Mouse (Mus musculus): ENCODE measurements around the gene Pitx1. TPM values are rescaled to one million over a fixed set of nuclear protein-coding genes. Genes with fewer than 3 reads are reported as not detected.

Pitx1 gene
- polyA plus RNA-seq, 1 experiment = not detected

DNA sequence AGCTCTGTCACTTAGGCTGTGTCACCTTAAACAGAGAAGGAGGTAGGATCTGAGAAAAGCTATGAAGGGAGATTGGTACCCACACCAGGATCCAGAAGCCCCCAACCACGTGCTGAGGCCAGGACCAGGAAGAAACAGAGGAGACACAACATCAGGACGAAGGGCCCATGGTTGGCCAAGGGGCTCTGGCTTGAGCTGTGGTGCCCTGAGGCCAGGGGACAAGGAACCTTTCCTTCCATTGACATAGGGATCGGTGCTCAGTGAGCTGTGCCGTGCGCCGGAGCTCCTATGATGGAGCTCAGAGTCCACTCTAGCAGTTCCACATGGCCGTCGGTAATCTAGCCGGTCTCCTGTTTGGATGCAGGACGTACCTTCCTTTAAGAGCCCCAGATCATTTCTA is 26.3 kb downstream of the Pitx1 start:
- 96% methylated on average over 10 of the region's 10 CpGs for WGBS
- TF ChIP-seq POLR2A (IDR thresholded peaks at IDR 0.05; ENCODE audit: insufficient read depth, low read depth, low read length) (no peak), CTCF (IDR thresholded peaks at IDR 0.05; ENCODE audit: insufficient read depth, low read depth, low read length) (no peak)
- Histone ChIP-seq H3K4me3 (ENCODE audit: insufficient read depth, low read depth, low read length) (no peak overlapping the region), H3K4me1 (ENCODE audit: control insufficient read depth, insufficient read depth, low read length) (0 out of 2 replicates have a peak, but pooled peaks cover 2% of the 10 kb centered on the region), H3K27ac (ENCODE audit: insufficient read depth, low read depth, low read length) (no peak overlapping the region)

DNA sequence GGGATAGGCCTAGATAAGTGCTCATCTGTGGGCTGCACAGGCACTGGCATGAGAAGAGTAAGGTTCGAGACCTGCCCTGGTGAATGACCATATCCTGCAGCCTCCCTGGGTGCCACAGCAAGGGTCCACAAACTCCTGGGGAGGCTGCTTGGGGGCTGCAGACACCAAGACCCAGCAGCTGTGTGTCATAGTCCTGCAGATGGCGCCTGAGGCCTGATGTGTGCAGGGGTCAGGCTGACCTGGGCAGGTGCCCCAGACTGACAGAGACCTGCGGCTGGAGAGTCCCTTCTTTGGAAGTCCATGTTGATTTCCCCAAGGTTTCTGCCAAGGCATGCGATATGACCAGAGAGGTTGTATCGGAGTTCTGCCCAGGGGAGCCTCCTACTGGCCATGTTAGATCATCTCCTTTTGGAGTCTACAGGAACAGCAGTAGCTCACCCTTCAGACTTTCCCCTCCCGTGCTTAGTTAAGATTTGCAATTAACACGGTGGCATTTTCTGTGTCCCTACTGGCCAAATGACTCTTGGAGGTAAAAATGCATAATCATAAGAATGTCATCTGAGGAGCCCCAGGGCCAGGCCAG is 26.9 kb downstream of the Pitx1 start:
- Histone ChIP-seq H3K4me3 (ENCODE audit: insufficient read depth, low read depth, low read length) (no peak overlapping the region), H3K27ac (ENCODE audit: insufficient read depth, low read depth, low read length) (no peak overlapping the region), H3K4me1 (ENCODE audit: control insufficient read depth, insufficient read depth, low read length) (0 out of 2 replicates have a peak, but pooled peaks cover 2% of the 10 kb centered on the region)
- WGBS = 90% methylated on average over 7 of the region's 7 CpGs
- TF ChIP-seq POLR2A (IDR thresholded peaks at IDR 0.05; ENCODE audit: insufficient read depth, low read depth, low read length) (no peak), CTCF (IDR thresholded peaks at IDR 0.05; ENCODE audit: insufficient read depth, low read depth, low read length) (no peak)

DNA sequence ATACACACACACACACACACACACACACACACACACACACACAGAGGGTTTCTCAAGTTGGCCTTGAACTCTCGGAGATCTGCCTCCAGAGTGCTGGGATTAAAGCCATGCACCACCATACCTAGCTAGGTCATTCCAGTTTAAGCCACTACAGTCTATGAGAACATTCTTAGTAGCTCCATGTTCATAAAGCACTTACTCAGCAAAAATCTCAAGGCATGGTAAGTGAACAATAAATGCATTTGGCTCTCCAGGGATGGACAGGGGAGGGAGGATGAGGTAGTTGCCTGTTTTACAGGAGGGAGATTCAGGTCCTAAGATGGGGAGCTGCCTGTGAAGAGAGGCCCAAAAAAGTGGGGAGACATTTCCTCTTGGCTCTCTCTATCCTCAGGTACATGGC is 32.0 kb downstream of the Pitx1 start:
- TF ChIP-seq POLR2A (IDR thresholded peaks at IDR 0.05; ENCODE audit: insufficient read depth, low read depth, low read length) (no peak), CTCF (IDR thresholded peaks at IDR 0.05; ENCODE audit: insufficient read depth, low read depth, low read length) (no peak)
- Histone ChIP-seq H3K4me3 (ENCODE audit: insufficient read depth, low read depth, low read length) (no peak overlapping the region), H3K27ac (ENCODE audit: insufficient read depth, low read depth, low read length) (no peak overlapping the region), H3K4me1 (ENCODE audit: control insufficient read depth, insufficient read depth, low read length) (no peaks in the 10 kb centered on the region)
- 96% methylated on average over 1 of the region's 1 CpGs for WGBS

DNA sequence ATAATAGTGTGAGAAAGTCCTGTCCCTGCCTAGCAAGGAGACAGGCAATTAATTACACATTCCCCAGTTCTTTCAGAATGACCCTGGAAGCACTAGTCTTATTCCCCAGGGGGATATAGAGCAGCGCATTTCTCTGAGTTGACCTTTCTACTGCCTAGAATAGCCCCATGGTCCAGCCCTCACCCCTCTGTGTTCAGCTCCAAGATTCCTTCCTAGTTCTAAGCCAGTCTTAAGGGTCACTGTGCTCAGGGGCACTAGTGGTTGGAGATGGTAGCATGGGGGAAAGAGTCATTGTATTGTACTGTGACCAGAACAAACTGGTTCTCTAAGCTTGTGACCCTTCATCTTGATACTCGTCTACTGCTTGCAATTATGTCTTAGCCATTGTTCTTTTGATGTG is 34.7 kb downstream of the Pitx1 start:
- no peak for TF ChIP-seq CTCF (IDR thresholded peaks at IDR 0.05; ENCODE audit: insufficient read depth, low read depth, low read length)
- TF ChIP-seq POLR2A (IDR thresholded peaks at IDR 0.05; ENCODE audit: insufficient read depth, low read depth, low read length) = no peak
- H3K27ac ChIP-seq (ENCODE audit: insufficient read depth, low read depth, low read length) = no peak overlapping the region
- H3K4me3 ChIP-seq (ENCODE audit: insufficient read depth, low read depth, low read length) = no peak overlapping the region
- H3K4me1 ChIP-seq (ENCODE audit: control insufficient read depth, insufficient read depth, low read length) = no peaks in the 10 kb centered on the region
- WGBS = 70% methylated on average over 2 of the region's 2 CpGs

DNA sequence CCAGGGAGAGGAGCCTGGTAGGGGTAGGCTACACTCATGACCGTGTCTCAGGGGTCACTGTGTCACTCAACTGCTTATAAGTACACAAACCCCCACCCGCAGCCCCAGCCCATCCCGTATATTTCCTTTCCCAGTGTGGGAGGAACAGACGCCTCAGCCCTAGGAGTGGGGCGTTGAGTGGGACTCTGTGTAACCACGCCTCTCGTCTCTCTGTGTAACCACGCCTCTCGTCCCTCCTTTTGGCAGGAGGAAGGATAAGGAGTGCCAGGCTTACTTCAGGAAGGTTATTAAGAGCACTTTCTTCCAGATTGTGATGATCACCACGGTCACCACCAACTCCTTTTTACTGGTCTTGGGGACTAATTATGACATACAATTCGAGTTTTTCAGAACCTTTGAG is 49.9 kb downstream of the Pitx1 start:
- Histone ChIP-seq H3K27ac (ENCODE audit: insufficient read depth, low read depth, low read length) (no peak overlapping the region), H3K4me1 (ENCODE audit: control insufficient read depth, insufficient read depth, low read length) (no peaks in the 10 kb centered on the region), H3K4me3 (ENCODE audit: insufficient read depth, low read depth, low read length) (no peak overlapping the region)
- TF ChIP-seq POLR2A (IDR thresholded peaks at IDR 0.05; ENCODE audit: insufficient read depth, low read depth, low read length) = no peak
- WGBS = 78% methylated on average over 11 of the region's 11 CpGs

DNA sequence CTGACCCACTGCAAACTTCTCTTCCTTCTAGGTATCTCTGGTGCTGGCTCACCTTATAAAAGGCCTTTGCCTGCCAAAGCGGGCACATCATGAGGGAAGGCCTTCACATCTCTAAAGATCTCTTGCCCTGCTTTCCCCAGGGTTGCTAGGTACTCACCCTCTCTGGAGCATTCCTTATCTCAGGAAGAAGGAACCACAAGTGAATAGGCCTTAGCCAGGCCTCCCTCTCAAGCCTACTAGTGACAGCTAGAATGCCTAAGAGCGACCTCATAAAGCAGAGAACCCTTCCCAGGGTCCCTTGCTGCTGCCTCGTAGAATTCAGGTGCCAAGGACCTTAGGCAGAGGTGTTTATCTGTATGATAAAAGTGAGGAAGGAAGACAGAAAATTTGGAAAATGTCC is 51.7 kb downstream of the Pitx1 start, which contains the start of gene Catsper3:
Gene Catsper3 (plus strand): TSS at position 301 of the 400 bp plus-strand sequence.
- no peak for TF ChIP-seq CTCF (IDR thresholded peaks at IDR 0.05; ENCODE audit: insufficient read depth, low read depth, low read length)
- no peak within 1 kb of the TSS for H3K27ac ChIP-seq (ENCODE audit: insufficient read depth, low read depth, low read length)
- 84% methylated on average over 3 of the region's 3 CpGs for WGBS
- H3K4me1 ChIP-seq (ENCODE audit: control insufficient read depth, insufficient read depth, low read length) = no peaks in the 10 kb centered on the region
- no peak within 1 kb of the TSS for H3K4me3 ChIP-seq (ENCODE audit: insufficient read depth, low read depth, low read length)

DNA sequence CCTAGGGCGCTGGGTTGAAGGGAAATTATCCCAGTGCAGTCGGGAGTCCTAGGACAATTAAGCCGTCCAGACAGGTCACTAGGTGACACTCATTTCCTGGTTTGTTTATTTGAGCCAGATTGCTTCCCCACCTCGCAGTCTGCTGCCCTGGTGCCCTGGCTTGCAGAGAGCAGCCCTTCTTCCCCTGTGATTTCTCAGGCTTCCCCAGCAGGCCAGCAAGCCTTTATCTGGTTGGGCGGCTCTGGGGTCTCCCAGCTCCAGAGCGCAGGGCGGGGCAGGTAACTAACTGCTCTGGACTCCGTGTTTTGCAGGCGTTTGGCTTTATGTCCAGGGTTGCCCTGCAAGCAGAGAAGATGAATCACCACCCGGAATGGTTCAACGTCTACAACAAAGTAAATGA is 60.9 kb downstream of the Pitx1 start:
- no peaks in the 10 kb centered on the region for H3K4me1 ChIP-seq (ENCODE audit: control insufficient read depth, insufficient read depth, low read length)
- TF ChIP-seq CTCF (IDR thresholded peaks at IDR 0.05; ENCODE audit: insufficient read depth, low read depth, low read length) = no peak
- TF ChIP-seq POLR2A (IDR thresholded peaks at IDR 0.05; ENCODE audit: insufficient read depth, low read depth, low read length) = no peak
- H3K4me3 ChIP-seq (ENCODE audit: insufficient read depth, low read depth, low read length) = no peak overlapping the region
- H3K27ac ChIP-seq (ENCODE audit: insufficient read depth, low read depth, low read length) = no peak overlapping the region
- 79% methylated on average over 11 of the region's 11 CpGs for WGBS

Other genes starting within 250 kb of the Pitx1 start
- gene B4galt7, start 236.3 kb downstream of the Pitx1 start, polyA plus RNA-seq (2012; ENCODE audit: insufficient read depth, insufficient read length, low replicate concordance, missing spikeins) = not detected in 2 replicates
- gene Caml, start 213.2 kb downstream of the Pitx1 start, polyA plus RNA-seq (2012; ENCODE audit: insufficient read depth, insufficient read length, low replicate concordance, missing spikeins) = not detected in 2 replicates
- 79.2 and 81.5 TPM in 2 replicates for gene Ddx46, start 201.2 kb downstream of the Pitx1 start, polyA plus RNA-seq (2012; ENCODE audit: insufficient read depth, insufficient read length, low replicate concordance, missing spikeins)
- gene B230219D22Rik, start 143.1 kb downstream of the Pitx1 start, polyA plus RNA-seq (2012; ENCODE audit: insufficient read depth, insufficient read length, low replicate concordance, missing spikeins) = 98.5 TPM in 1 of 2 replicates, not detected in the other
- 351 TPM in 1 of 2 replicates, not detected in the other for gene Txndc15, start 121.5 kb downstream of the Pitx1 start, polyA plus RNA-seq (2012; ENCODE audit: insufficient read depth, insufficient read length, low replicate concordance, missing spikeins)
- gene Pcbd2, start 108.8 kb downstream of the Pitx1 start, polyA plus RNA-seq (2012; ENCODE audit: insufficient read depth, insufficient read length, low replicate concordance, missing spikeins) = not detected in 2 replicates
- not detected in 2 replicates for gene Catsper3, start 51.6 kb downstream of the Pitx1 start, polyA plus RNA-seq (2012; ENCODE audit: insufficient read depth, insufficient read length, low replicate concordance, missing spikeins)